Mouse (Mus musculus): Measurements from ENCODE around the gene Sdf2.

Sdf2 gene

DNA sequence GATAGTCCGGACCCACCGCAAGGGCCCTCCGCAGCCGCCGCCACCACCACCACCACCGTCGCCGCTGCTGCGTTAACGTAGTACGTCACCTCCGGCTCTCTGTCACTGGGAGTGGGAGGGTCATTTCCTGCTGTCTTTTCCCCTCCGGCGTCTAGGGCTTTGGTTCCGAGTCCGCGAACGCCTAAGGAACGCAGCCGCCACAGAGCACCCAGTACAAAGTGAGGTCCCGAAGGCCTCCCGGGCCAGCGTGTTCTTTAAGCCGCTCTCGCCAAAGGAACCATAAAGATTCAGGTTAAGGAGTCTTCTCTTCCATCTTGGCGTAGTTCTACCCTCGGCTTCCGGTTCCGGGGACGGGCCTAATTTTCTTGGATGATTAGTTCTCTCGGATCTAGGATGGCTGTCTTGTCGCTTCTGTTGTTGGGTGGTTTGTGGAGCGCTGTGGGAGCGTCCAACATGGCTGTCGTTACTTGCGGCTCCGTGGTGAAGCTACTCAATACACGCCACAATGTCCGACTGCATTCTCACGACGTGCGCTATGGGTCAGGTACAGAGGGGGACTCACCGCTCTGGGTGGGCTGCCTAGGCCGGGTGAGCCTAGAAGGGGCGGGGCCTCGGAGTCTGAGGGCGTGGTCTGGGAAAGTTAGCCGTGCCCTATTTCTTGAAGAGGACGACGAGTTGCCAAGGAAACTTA, at the start of gene Sdf2, which contains the start of gene Supt6:
Sdf2 (plus strand) TSS at position 120 of the 691 bp plus-strand sequence.
Supt6 (minus strand) TSS at position 361 of the 691 bp plus-strand sequence.
- DNase-seq, result peak; percentile 93

GRCm38 (mm10) chr11:78202372-78202771, 43.2 kb upstream of the Sdf2 start:
- DNase-seq, result no peak

DNA sequence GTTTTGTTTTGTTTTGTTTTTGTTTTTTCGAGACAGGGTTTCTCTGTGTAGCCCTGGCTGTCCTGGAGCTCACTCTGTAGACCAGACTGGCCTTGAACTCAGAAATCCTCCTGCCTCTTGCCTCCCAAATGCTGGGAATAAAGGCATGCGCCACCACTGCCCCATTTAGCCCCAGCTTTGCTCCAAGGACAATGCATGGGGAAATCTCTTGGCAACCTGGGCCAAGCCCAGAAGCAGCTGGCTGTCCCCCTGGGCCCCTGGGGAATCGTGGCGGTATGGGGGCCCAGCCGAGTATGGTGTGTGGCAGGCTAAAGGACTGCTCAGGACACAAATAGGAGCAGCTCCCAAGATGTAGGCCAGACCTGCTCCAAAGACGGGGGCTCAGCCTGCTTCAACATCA, 41.3 kb upstream of the Sdf2 start:
- DNase-seq, result no peak

DNA sequence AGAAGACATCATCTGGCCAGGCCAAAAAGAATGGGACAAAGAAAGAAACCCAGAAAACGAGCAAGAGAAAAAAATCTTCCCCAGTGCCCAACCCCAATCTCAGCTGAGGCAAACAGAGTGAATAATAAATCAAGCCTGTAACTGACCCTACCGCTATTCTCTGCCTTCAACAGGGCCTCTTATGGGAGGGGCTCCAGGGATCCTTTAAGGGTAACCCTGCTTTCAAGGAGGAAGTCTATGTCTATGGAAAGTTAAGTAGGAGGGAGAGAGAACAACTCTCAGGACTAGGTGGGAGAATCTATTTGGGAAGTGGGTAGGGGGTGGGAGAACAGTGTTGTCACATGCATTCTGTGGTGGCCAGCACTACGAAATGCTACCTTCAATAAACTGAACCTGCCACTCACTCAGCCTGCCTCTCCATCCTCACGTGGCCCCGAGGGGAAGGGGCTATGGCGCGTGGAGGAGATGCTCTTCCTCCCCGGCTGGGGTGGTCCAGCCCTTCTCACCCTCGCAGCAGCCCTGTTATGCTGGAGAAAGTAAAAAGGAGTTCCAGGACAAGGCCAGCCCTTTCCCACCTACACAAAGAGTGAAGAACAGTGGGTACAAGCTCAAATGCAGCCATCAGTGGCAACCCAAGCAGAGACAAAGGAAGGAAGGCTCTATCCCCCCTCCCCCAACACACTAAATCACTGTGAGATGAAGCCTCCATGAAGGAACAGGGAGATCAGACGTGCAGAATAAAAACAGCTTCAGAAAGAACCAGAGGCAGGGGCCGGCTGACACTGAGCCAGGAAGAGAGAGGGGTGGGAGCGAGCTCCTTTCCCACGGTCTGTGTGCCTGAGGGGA, 40.0 kb upstream of the Sdf2 start:
- peak; percentile 26 for DNase-seq

GRCm38 (mm10) chr11:78207190-78207589, 38.4 kb upstream of the Sdf2 start:
- DNase-seq, result no peak

DNA sequence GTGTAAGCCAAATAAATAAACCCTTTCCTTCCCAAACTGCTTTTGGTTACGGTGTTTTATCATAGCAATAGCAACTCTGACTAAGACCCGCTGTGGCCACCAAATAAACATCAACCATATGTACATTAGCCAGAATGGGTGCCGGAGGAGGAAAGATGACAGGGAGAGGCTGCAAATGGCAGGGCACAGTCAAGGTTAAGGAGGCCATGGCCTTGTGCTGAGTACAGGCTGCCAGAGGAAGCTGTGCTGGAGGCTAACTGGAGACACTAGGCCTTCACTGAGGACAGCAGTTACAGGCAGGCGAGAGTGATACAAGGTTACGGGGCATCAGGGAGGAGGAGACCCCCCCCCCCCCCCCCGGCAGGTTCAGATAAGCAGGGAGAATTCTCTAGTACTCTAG, 35.7 kb upstream of the Sdf2 start:
- no peak for DNase-seq

DNA sequence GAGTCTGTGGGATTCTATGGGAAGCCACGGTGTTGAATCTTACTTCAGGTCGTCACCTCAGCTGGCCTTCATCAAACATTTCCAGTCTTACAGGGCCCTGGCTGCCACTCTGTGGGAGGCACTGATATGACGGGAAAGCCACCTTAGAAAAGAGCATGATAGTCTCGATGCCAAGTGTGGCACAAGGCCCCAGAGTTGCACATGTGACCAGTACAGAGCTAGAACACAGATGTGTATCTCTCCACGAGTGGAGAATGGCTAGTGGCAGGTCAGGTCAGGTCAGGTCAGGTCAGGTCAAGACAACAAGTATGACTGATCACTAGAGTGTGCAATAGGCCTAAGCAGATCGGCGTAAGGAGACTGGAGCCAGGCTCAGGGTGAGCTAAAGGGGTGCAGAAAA, 34.9 kb upstream of the Sdf2 start:
- no peak for DNase-seq

DNA sequence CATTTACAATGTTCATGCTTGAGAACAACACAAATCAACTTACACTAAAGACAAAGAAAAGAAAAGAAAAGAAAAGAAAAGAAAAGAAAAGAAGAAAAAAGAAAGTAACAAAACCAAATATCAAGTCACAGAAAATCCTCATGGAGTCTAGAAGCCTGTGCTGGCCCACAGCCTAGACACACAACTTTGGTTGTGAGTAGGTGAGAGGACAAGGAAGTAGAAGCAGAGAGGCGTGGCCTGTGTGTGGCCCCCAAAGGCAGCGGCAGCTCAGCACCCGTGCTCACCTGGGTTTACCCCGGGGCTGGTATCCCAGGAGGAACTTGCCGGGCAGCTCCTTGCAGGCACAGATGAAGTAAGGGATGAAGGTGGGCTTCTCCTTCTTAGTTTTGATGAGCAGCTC, 34.0 kb upstream of the Sdf2 start:
- DNase-seq, result no peak

DNA sequence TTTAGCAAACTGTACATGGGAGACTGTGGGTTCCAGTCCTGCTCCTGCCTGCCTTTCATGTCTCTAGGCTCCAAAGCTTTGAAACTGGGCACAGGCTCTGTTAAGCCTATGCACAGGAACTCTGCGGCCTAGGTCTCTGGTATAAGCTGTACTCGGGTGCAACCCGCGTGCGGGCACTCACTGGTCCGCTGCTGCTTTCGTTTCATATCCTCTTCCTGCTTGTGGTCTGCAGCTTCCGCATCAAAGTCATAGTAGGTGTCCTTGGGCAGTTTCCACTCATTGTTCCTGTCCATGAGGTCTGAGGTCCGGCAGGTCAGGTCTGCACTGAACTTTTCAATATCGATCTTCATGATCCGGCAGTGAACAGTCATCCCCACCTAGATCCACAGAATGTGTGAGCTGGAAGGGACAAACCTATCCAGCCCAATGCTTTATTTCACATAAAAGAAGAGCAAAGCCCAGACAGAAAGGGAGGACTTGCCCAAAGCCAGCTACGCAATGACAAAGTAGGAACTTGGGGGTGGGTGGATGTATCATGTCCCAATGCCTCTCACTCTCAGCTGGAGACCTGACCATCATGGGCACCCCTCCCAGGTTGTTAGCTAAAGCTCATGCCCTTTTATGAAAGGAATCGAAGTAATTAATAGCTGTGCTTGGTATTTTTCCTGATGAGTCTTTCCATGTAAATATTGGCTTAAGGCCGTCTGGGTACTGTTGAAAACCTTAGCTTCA, 32.3 kb upstream of the Sdf2 start:
- DNase-seq, result no peak

DNA sequence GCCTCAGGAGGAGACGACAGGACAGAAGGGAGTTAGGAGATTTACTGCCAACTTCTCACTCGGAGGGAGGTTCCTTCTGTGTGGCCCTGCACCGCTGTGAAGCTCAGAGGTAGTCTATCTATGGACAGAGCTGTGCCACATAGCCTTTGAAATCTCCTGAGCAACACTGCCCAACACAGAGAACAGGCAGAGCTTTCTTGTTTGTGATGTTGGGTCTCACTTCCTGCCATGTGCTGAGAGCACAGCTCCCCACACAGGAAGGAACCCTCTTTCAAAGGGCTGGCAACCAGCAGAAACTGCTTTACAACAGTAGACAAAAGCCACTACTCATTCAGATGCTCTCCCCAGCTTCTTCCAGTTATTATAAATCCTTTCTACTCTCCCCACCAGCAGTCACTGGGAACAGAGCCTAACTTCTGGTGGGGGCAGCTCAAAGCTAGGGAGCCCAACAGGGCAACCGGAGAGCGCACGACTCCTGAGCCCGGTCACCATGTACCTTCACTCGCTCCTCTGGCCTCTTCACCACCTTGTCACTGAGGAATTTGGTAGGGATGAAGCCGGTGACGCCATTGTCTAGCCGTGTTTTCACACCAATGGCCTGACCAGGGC, 29.7 kb upstream of the Sdf2 start:
- DNase-seq, result no peak

- no peak for DNase-seq
Observed at GRCm38 (mm10) chr11:78223586-78223985, 22.0 kb upstream of the Sdf2 start.

- no peak for DNase-seq
Observed at GRCm38 (mm10) chr11:78231518-78231917, 14.0 kb upstream of the Sdf2 start.

DNA sequence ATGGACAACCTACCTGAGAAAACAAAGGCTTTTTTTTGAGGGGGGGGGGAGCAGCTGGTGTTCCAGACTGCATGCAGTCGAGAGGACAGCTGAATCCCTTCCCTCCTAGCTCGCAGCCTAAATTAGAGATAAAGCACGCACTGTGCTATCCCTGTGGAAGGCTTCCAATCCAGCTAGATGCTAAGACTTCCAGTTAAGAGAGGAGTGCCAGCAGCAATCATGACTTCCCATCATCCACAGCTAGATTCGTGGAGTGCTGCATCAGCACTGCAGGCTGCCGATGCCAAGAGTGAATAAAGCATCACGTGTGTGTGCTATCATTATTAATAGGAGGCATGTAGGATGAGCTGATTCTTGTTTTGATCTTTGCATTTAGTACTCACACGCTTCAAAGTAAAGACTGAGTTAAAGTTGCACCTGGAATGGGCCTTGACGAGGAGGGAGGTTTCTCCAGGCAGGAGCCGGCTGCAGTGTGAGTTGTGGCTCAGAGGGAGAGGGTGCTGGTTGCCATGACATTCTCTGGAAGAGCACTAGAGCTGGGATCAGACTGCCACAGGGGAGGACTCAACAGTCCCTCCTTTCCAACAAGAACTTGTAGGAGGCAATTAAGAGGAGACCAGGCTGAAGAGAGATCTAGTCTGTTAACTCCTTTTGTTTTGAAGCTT, 5.2 kb upstream of the Sdf2 start:
- no peak for DNase-seq

DNA sequence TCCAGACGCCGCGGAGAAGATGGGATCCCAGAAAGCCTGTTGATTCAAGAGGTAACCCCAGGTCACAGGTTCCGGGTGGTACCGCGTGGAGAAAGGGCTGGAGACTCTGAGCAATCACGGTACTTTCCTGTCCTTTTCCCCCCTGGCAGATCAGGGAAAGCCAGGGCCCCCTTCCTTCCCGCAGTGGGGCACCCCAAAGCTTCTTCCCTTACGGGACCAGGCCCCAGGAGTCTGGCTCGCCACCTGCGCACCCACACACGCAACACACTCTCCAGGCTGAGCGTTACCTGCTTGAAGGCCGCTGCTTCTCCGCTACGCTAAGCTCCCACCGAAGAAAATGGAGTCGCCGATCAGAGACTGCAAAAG, 302 bp upstream of the Sdf2 start:
- no peak for DNase-seq

DNA sequence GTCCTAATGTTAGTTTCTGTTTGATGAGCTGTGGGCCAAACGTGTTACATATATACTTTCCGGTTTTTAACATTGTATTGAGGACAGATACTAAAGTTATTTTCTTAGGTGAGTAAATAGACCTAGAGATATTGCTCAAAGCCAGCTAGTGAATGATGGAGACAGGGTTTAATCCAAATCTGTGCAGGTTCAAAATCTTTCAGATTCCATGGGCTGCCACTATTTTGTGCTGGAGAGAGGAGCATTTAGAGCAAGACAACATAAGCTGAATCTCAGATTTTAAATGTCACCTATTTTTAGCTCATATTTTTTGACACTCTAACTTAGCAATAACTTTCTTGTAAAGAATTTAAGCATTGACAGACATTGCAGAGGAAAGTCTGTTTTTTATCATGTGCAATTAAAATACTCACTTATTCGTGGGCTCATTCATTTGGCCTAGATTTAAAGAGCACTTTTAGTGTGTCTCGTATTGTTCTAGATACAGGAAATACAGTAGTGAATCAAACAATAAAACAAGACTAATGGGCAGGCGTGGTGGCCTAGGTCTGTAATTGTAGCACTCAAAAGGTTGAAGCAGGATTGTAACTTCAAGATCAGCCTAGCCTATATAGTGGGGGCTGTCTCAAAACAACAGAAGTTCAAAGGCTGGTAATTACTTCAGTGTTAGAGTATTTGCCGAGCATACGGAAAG, 919 bp downstream of the Sdf2 start:
- DNase-seq, result no peak

- DNase-seq, result no peak
Observed at GRCm38 (mm10) chr11:78247012-78247348, 1.4 kb downstream of the Sdf2 start.

DNA sequence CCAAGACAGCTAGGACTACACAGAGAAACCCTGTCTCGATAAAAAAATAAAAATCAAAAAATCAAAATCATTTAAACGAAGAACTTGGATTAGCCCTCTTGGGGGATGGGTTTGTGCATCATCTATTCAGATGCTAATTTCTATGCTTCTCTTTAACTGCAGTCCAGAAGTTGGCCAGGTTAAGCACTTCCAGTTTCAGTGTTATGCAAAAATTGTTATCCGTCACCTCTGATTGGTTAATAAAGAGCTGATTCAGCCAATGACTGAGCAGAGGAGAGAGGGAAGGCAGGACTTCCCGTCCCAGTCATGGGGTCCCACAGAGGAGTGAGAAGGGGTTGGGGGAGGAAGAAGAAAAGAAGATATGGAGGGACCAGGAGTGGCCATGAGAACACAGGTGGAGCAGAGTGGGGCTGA, 2.2 kb downstream of the Sdf2 start:
- peak; percentile 18 for DNase-seq

DNA sequence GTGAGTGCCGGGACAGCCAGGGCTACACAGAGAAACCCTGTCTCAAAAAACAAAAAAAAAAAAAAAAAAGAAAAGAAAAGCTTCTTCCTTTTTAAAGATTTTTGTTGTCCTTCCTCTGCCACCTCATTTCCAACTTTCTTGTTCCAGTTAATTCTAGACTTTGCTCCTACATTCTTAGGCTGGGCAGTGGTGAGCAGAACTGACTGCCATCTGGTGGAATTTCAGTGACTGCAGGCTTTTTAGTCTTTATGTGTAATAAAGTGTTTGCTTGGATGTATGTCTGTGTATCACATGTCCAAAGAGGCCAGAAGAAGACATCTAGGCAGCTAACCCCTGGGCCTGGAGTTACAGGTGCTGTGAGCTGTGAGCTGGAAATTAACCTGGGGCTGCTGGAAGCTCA, 11.1 kb downstream of the Sdf2 start:
- no peak for DNase-seq

DNA sequence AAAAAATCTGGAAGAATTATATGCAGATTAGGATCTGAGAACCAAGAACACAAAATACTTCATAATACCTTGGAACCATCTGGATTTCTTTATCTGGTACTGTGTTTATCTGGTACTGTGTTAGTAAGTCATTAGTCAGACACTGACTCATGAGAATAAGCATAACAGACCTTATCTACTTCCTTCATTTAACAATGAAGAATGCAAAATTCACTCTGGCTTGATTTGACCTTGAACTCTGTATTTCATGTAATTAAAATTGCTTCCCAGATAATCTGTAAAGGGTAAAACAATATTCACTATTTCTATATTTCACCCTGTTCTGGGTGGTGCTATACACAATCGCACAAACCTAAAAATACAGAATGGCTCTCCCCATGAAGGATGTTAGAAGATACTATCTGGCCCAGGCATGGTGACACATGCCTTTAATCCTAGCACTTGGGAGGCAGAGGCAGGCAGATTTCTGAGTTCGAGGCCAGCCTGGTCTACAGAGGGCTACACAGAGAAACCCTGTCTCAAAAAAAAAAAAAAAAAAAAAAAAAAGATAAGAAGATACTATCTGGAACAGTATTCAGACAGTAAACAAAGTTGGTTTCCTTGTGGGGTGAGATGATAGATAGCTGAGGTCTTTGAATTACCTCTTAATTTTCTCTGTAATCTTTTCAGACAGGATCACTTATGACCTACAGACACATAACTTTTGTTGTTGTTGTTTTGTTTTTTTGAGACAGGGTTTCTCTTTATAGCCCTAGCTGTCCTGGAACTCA, 15.1 kb downstream of the Sdf2 start:
- DNase-seq, result no peak

GRCm38 (mm10) chr11:78261380-78262352, 16.1 kb downstream of the Sdf2 start, which contains the start of gene 2610507B11Rik:
TSS of gene 2610507B11Rik (plus strand) at chr11:78261752.
- DNase-seq, result peak; percentile 98
